Mouse (Mus musculus): ENCODE measurements at regions not wholly inside any gene's neighbourhood (a gene's known extent, or its start where the extent isn't known, plus 50 kb on each side); places are given as distances from the start of the nearest gene placed in this dataset.

GRCm38 (mm10) chr15:16909396-16909795 is 180.8 kb downstream of the Cdh9 start:
- TF ChIP-seq GATA1 (IDR thresholded peaks at IDR 0.05; ENCODE audit: low read length), result no peak

GRCm38 (mm10) chr15:16914966-16915569 is 186.5 kb downstream of the Cdh9 start:
- no peak for TF ChIP-seq GATA1 (IDR thresholded peaks at IDR 0.05; ENCODE audit: low read length)

GRCm38 (mm10) chr15:16923246-16923645 is 194.7 kb downstream of the Cdh9 start:
- TF ChIP-seq GATA1 (IDR thresholded peaks at IDR 0.05; ENCODE audit: low read length), result no peak

- TF ChIP-seq GATA1 (IDR thresholded peaks at IDR 0.05; ENCODE audit: low read length), result peak; percentile 25
Measured at GRCm38 (mm10) chr15:16933137-16933677, 204.7 kb downstream of the Cdh9 start.

GRCm38 (mm10) chr15:16934438-16934837 is 205.9 kb downstream of the Cdh9 start:
- no peak for TF ChIP-seq GATA1 (IDR thresholded peaks at IDR 0.05; ENCODE audit: low read length)

- TF ChIP-seq GATA1 (IDR thresholded peaks at IDR 0.05; ENCODE audit: low read length), result no peak
Measured at GRCm38 (mm10) chr15:16990848-16991247, 262.3 kb downstream of the Cdh9 start.

- TF ChIP-seq GATA1 (IDR thresholded peaks at IDR 0.05; ENCODE audit: low read length), result no peak
Measured at GRCm38 (mm10) chr15:16995667-16996066, 267.1 kb downstream of the Cdh9 start.

GRCm38 (mm10) chr15:17006139-17006538 is 277.6 kb downstream of the Cdh9 start:
- TF ChIP-seq GATA1 (IDR thresholded peaks at IDR 0.05; ENCODE audit: low read length), result no peak

- TF ChIP-seq GATA1 (IDR thresholded peaks at IDR 0.05; ENCODE audit: low read length), result no peak
Measured at GRCm38 (mm10) chr15:17007811-17008210, 279.3 kb downstream of the Cdh9 start.

GRCm38 (mm10) chr15:17048867-17049628 is 320.5 kb downstream of the Cdh9 start:
- no peak for TF ChIP-seq GATA1 (IDR thresholded peaks at IDR 0.05; ENCODE audit: low read length)

- TF ChIP-seq GATA1 (IDR thresholded peaks at IDR 0.05; ENCODE audit: low read length), result no peak
Measured at GRCm38 (mm10) chr15:17069772-17070171, 341.2 kb downstream of the Cdh9 start.

- TF ChIP-seq GATA1 (IDR thresholded peaks at IDR 0.05; ENCODE audit: low read length), result no peak
Measured at GRCm38 (mm10) chr15:17084030-17084429, 355.5 kb downstream of the Cdh9 start.

- TF ChIP-seq GATA1 (IDR thresholded peaks at IDR 0.05; ENCODE audit: low read length), result no peak
Measured at GRCm38 (mm10) chr15:17088644-17089228, 360.2 kb downstream of the Cdh9 start.

- TF ChIP-seq GATA1 (IDR thresholded peaks at IDR 0.05; ENCODE audit: low read length), result no peak
Measured at GRCm38 (mm10) chr15:17098927-17099326, 370.4 kb downstream of the Cdh9 start.

GRCm38 (mm10) chr15:17101182-17101581 is 372.6 kb downstream of the Cdh9 start:
- no peak for TF ChIP-seq GATA1 (IDR thresholded peaks at IDR 0.05; ENCODE audit: low read length)

- TF ChIP-seq GATA1 (IDR thresholded peaks at IDR 0.05; ENCODE audit: low read length), result no peak
Measured at GRCm38 (mm10) chr15:17135721-17136120, 407.2 kb downstream of the Cdh9 start.
